ENCODE assay signal across 9 mouse cellular contexts in genomic region chr9:43808546-43808945, GRCm38 (mm10).
A peak's percentile ranks its signal among the peaks of the same experiment; 100 is the strongest.
DNase-seq lines count a peak whose midpoint lies in the region; ATAC-seq and TF ChIP-seq lines count a peak whose summit lies in the region.
"Had no signal": no experiment of that assay in that cellular context is flagged by ENCODE, and none has a peak within 500 bp of the region (broad histone marks: within the 10 kb centered on the region; RNA-seq: fewer than 3 reads in every experiment).

No protein-coding gene starts in this region.

- peak; percentile 58 for DNase-seq in gastrocnemius, adult 2 months
- DNase-seq in gastrocnemius, postnatal 36 days: no peak
- no peak for DNase-seq in neural tube, embryonic 10.5 days (ENCODE audit: extremely low spot score, low spot score)
- DNase-seq in kidney, adult 8-10 months: peak; percentile 22 to 33
- peak; percentile 80 for DNase-seq in retina, embryonic 14.5 days (ENCODE audit: low spot score)
- DNase-seq in left cerebral cortex, adult 18-20 months (ENCODE audit: low spot score in 2 of 2): no peak
- no peak for DNase-seq in adrenal gland, adult 2 months

- intact Hi-C loops in gastrocnemius, adult 2 months (cut with DNase I): no loop called here
- intact Hi-C loops in gastrocnemius, postnatal 36 days (cut with DNase I): no loop called here

- no peak for TF ChIP-seq CTCF in gastrocnemius, adult 2 months (IDR thresholded peaks at IDR 0.05)

- no peak overlapping the region for H3K4me3 ChIP-seq in gastrocnemius, adult 2 months
- no peak overlapping the region for H3K4me3 ChIP-seq in neural tube, embryonic 13.5 days
- H3K4me3 ChIP-seq: lung, embryonic 15.5 days had no signal

- H3K9ac ChIP-seq in neural tube, embryonic 13.5 days: no peak overlapping the region
- H3K9ac ChIP-seq: lung, embryonic 15.5 days had no signal

- H3K27ac ChIP-seq in gastrocnemius, adult 2 months: no peak overlapping the region
- H3K27ac ChIP-seq in neural tube, embryonic 13.5 days (replicated peaks): peak overlapping the region; percentile 59
- H3K27ac ChIP-seq: lung, embryonic 15.5 days had no signal

- no peak for ATAC-seq in neural tube, embryonic 13.5 days (ENCODE audit: low read depth)

- H3K9me3 ChIP-seq in neural tube, embryonic 13.5 days: 0 out of 2 replicates have a peak, but pooled peaks cover 3% of the 10 kb centered on the region
- H3K9me3 ChIP-seq: lung, embryonic 15.5 days had no signal

- 16% methylated on average over 7 of the region's 7 CpGs for WGBS in neural tube, embryonic 13.5 days

- H3K4me2 ChIP-seq in neural tube, embryonic 13.5 days: no peak overlapping the region
- H3K4me2 ChIP-seq: lung, embryonic 15.5 days had no signal

- H3K27me3 ChIP-seq in neural tube, embryonic 13.5 days: no peaks in the 10 kb centered on the region
- H3K27me3 ChIP-seq: lung, embryonic 15.5 days had no signal

- peaks cover 30% of the 10 kb centered on the region for H3K4me1 ChIP-seq in neural tube, embryonic 13.5 days (replicated peaks)

- H3K36me3 ChIP-seq in neural tube, embryonic 13.5 days: peaks cover 29% of the 10 kb centered on the region
- H3K36me3 ChIP-seq: lung, embryonic 15.5 days had no signal

Comparison
In these comparisons a context has a peak if more than half of its experiments do, and no peak if none do; other contexts are left out.
1. DNase-seq: peak in gastrocnemius, adult 2 months (single experiment), kidney, adult 8-10 months (2 of 2) and retina, embryonic 14.5 days (single experiment); none in gastrocnemius, postnatal 36 days (0 of 2), neural tube, embryonic 10.5 days (single experiment), left cerebral cortex, adult 18-20 months (0 of 2) and adrenal gland, adult 2 months (single experiment).